Mouse (Mus musculus) skeletal muscle tissue, postnatal 0 days (tissue): ENCODE results near the gene Ccdc87. TPM values are rescaled to one million over a fixed set of nuclear protein-coding genes. Genes with fewer than 3 reads are reported as not detected.

ENCODE experiments used
- polyA plus RNA-seq: library from polyadenylated mRNA; unstranded; fragments of >200 nt; fragmentation: Nextera tagmentation; extraction: Ambion mirVana; gene quantifications from 2 replicates; pipeline ENCODE4 v1.2.1, GENCODE M21; 2015

The Ccdc87 gene
- polyA plus RNA-seq, result not detected in 2 replicates

DNA sequence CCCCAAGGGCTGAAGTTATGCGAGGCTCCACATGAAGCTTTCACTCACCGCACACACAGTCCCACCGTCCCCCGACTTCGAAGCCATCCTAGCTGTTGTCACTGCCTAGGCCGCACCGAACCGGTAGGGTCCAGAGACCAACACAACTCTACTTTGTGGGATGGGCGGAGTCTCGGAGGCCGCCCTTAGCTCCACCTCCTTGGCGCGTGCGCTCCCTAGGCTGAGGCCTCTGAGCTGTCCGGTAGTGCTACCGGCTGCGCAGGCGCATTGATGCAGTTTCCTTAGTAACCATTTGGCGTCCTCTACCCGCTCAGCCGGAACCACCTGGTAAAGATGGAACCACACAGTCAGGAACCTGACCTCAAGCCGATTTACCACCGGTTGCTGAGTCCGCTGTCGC, at the start of gene Ccdc87, which contains the start of gene Ccs:
Gene Ccdc87 (plus strand): TSS at position 218 of the 400 bp plus-strand sequence.
Gene Ccs (minus strand): TSS at position 184 of the 400 bp plus-strand sequence.

DNA sequence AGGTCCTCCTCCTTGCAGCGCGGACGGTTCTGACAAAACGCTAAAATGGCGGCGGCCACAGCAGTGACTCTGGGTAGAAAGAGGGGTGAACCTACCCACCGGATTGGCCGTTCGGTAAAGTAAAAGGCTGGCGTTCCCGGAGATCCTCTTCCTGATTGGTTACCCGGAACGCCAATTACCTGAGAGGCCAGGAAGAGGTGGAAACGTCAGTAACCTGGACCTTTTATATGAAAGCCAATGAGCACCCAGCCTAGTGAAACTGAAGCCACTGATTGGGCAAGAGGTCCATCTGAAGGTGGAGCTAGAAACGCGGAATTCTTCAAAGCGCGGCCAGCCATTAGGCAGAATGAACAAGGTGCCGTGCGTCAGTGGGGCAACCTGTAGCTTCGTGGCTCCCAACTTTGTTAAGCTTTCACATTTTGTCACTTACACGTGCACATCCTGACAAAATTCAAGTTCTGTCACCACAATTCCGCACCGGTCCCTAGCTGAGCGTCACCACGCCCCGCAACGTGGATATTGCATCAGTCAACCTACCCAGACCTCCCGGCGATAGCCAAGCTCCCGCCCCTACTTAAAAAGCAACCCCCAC, 45.2 kb upstream of the Ccdc87 start, which contains the start of gene Rbm4:
Gene Rbm4 (minus strand): TSS at position 71 of the 592 bp plus-strand sequence.

GRCm38 (mm10) chr19:4811063-4811908, 27.9 kb upstream of the Ccdc87 start, which contains the start of the genes Gm21992 and Rbm14:
Gene Gm21992 (minus strand): TSS chr19:4811612.
Gene Rbm14 (minus strand): TSS chr19:4811634.

DNA sequence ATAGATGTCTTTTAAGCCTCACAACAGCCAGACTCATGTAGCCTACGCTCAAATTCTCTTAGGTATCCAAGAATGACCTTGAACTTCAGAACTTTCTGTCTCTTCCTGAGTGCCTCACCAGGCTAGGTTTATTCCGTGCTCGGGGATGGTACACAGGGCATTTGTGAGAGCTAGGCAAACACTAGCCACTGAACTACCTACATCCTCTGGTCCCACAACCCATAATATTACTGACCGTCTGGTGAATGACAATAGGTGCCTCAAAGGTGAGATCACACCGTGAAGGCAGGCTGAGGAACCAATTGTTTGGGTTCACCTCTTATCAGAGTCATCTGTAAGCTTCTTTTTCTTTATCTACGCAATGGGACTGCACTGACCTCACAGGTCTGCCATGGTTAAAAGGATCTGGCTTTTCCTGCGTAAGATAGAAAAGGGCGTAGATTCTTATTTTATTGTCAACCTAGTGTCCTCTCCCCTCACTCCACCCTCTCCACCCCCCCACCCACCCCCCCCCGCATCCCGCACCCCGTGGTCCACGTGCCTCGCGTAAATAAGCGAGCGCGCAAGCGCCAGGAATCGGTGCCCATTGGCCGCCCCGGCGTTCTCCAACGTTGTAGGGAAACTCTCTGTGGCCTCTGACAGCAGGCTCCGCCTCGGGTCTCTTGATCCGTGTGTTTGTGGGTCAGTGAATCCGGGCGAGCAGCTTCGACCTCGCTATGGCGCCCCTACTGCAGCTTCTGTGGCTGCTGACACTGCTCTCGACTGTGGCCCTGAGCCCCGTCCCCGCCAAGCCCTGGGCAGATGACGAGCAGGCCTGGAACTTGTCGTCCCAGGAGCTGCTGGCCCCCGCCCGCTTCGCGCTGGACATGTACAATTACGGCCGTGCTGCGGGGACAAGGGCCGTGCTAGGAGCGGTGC, 15.6 kb downstream of the Ccdc87 start, which contains the start of gene Ctsf:
Gene Ctsf (plus strand): TSS at position 579 of the 918 bp plus-strand sequence.

GRCm38 (mm10) chr19:4877785-4878184, 38.6 kb downstream of the Ccdc87 start, which contains the start of gene Actn3:
Gene Actn3 (minus strand): TSS chr19:4877909.

GRCm38 (mm10) chr19:4878405-4879323, 39.5 kb downstream of the Ccdc87 start, which contains the start of gene Zdhhc24:
Gene Zdhhc24 (plus strand): TSS chr19:4878668.

Other genes starting within 250 kb of the Ccdc87 start
- gene Lrfn4, start 223.7 kb upstream of the Ccdc87 start, polyA plus RNA-seq, result 1.9 and 2.0 TPM in 2 replicates
- gene Rce1, start 213.7 kb upstream of the Ccdc87 start, polyA plus RNA-seq, result 24.3 and 24.4 TPM in 2 replicates
- 1.0 and 1.3 TPM in 2 replicates for gene Gm960, start 140.7 kb upstream of the Ccdc87 start, polyA plus RNA-seq
- gene Sptbn2, start 128.2 kb upstream of the Ccdc87 start, polyA plus RNA-seq, result 0.27 and 0.33 TPM in 2 replicates
- 17.3 and 20.0 TPM in 2 replicates for gene Rbm4b, start 82.9 kb upstream of the Ccdc87 start, polyA plus RNA-seq
- 25.4 and 26.0 TPM in 2 replicates for gene Rbm4, start 45.5 kb upstream of the Ccdc87 start, polyA plus RNA-seq
- 17.9 and 19.5 TPM in 2 replicates for gene Gm21992, start 27.8 kb upstream of the Ccdc87 start, polyA plus RNA-seq
- 17.5 and 22.4 TPM in 2 replicates for gene Rbm14, start 27.7 kb upstream of the Ccdc87 start, polyA plus RNA-seq
- 38.7 and 46.0 TPM in 2 replicates for gene Ccs, start within 50 bp of the Ccdc87 start, polyA plus RNA-seq
- 47.9 and 54.9 TPM in 2 replicates for gene Ctsf, start 15.8 kb downstream of the Ccdc87 start, polyA plus RNA-seq
- gene Actn3, start 38.5 kb downstream of the Ccdc87 start, polyA plus RNA-seq, result 751 and 907 TPM in 2 replicates
- 5.1 and 5.9 TPM in 2 replicates for gene Zdhhc24, start 39.3 kb downstream of the Ccdc87 start, polyA plus RNA-seq
- 0.87 and 1.1 TPM in 2 replicates for gene Bbs1, start 67.3 kb downstream of the Ccdc87 start, polyA plus RNA-seq
- 46.4 and 52.9 TPM in 2 replicates for gene Dpp3, start 88.9 kb downstream of the Ccdc87 start, polyA plus RNA-seq
- 0.57 and 0.77 TPM in 2 replicates for gene Peli3, start 103.8 kb downstream of the Ccdc87 start, polyA plus RNA-seq
- 105 and 106 TPM in 2 replicates for gene Mrpl11, start 122.8 kb downstream of the Ccdc87 start, polyA plus RNA-seq
- not detected in 2 replicates for gene Npas4, start 150.9 kb downstream of the Ccdc87 start, polyA plus RNA-seq
- gene Slc29a2, start 184.5 kb downstream of the Ccdc87 start, polyA plus RNA-seq, result 5.1 and 6.5 TPM in 2 replicates
- gene B4gat1, start 199.5 kb downstream of the Ccdc87 start, polyA plus RNA-seq, result 30.5 and 36.4 TPM in 2 replicates
- 0.21 and 2.1 TPM in 2 replicates for gene AC124502.3, start 199.5 kb downstream of the Ccdc87 start, polyA plus RNA-seq
- 16.9 and 21.0 TPM in 2 replicates for gene Brms1, start 202.0 kb downstream of the Ccdc87 start, polyA plus RNA-seq
- 1.6 and 1.7 TPM in 2 replicates for gene Rin1, start 211.1 kb downstream of the Ccdc87 start, polyA plus RNA-seq
- 37.7 and 59.2 TPM in 2 replicates for gene Cd248, start 228.7 kb downstream of the Ccdc87 start, polyA plus RNA-seq
- 0.34 and 0.72 TPM in 2 replicates for gene Tmem151a, start 246.2 kb downstream of the Ccdc87 start, polyA plus RNA-seq
- gene Yif1a, start 249.2 kb downstream of the Ccdc87 start, polyA plus RNA-seq, result 95.0 and 101 TPM in 2 replicates